Mouse (Mus musculus): ENCODE measurements around the gene Tstd1.

DNA sequence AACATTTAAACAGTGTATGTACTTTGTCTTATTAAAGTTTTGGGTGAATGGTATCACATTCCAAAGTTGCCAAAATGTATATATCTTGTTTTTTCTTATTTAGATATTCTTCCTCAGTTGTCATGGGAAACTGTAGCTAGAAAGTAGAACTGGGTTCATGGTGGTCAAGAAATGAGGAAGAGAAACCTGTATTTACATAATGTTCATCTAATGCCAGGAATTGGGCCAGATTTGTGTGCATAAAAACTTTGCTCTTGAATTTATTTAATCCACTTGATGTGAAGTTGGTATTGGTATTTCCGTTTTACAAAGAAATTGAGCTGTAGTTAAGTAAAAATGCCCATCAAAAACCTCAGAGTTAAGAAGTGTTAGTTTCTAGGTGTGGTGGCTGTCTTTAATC, 8.4 kb upstream of the Tstd1 start:
- TF ChIP-seq POLR2A (IDR thresholded peaks at IDR 0.05; ENCODE audit: insufficient read depth, low read depth, low read length) (no peak), CTCF (IDR thresholded peaks at IDR 0.05) (no peak)
